Mouse (Mus musculus) fat pad, adult 2 months (tissue): ENCODE results near the gene Olfr624.
"Not testable (repeated sequence)": the region's sequence is repeated elsewhere in the genome, so short reads cannot be mapped to it uniquely, and the experiment has no call there.

Source experiments
- DNase-seq: peaks from one replicate; pipeline ENCODE4 v3.0.0-alpha.2; 2011; ENCODE audit warnings: low read depth, low spot score; ENCODE audit errors: extremely low read depth

Olfr624 gene

GRCm38 (mm10) chr7:103671091-103671490 lies at the start of gene Olfr624:
TSS of gene Olfr624 (minus strand) at chr7:103671191.
- no peak for DNase-seq

- DNase-seq: not testable (repeated sequence)
Measured at GRCm38 (mm10) chr7:103716398-103716797, 45.4 kb upstream of the Olfr624 start.

DNA sequence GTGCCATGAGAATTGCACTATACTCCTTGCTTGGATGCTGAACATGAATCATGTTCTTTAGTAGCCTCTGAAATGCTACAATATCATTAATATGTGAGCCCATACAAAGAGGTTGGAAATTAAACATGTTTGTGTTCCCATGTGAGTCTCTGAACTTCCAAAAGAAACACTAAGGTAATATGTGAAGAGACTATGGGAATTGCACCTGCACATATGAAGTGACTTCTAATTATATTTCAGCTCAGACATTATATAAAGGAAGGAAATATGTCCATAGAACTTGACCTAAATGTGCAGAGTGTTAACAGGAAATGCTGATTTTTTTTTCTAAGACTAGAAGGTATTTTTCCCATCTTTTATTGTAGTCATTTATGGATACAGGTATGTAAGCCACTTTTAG lies 43.4 kb upstream of the Olfr624 start, which contains the start of gene Olfr243:
Gene Olfr243 (plus strand): TSS at position 301 of the 400 bp plus-strand sequence.
- DNase-seq: no peak

- DNase-seq: no peak
Measured at GRCm38 (mm10) chr7:103712024-103712423, 41.0 kb upstream of the Olfr624 start.

- DNase-seq: no peak
Measured at GRCm38 (mm10) chr7:103699469-103699868, 28.5 kb upstream of the Olfr624 start.

DNA sequence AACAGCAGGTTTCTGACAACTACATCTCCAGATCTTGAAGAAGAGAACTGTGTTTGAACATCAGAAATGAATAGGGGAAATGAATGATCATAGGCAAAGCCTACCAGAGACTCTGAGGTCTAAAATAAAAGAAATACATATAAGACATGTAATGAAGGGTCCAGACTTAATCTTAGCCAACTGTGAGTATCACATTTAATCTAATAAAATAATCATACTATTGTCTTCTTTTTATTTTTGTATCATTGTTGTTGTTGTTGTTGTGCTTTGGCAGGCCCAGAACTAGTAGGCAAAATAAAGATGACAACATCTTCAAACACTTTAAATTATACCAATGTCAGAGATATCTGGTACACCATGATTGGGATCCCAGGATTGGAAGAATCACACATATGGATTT lies 11.4 kb upstream of the Olfr624 start, which contains the start of gene Olfr625-ps1:
Gene Olfr625-ps1 (plus strand): TSS at position 301 of the 400 bp plus-strand sequence.
- no peak for DNase-seq

DNA sequence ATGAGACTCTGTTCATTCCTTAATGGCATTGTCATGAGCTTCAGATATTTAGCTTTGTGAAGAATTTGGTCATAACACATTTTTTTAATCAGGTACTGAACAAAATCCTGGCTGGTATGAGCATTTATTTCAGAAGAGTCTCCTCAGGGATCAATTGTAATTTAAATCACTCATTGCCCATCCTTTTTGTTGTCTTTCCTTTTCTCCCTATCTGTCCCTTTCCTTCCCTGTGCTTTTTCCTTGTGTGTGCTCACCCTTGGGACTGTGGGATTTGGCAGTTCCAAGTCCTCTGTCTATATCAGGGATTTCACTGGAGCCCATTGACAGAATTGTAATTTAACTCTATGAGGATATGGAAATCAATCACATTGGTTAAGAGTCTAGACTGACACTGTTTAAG lies 7.4 kb downstream of the Olfr624 start, which contains the start of gene Olfr623:
Gene Olfr623 (minus strand): TSS at position 101 of the 400 bp plus-strand sequence.
- DNase-seq: no peak

DNA sequence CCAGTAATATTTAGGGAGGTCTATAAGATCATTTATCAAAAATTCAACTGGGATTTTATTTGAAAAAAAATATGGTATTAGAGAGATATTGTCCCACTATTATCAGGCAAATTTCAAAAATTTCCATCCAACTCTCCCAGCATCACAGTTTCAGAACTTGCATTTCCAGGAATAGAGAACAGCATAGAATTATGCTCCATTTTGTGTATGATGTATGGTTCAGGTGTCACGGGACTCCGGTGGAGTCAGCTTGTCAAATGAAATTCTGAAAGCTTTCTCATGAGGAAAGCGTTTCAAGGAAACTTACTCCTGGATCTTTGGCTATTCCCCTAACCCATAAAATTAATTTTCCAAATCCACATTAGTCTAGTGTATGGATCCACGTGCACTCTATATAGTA lies 26.9 kb downstream of the Olfr624 start:
- DNase-seq: no peak

DNA sequence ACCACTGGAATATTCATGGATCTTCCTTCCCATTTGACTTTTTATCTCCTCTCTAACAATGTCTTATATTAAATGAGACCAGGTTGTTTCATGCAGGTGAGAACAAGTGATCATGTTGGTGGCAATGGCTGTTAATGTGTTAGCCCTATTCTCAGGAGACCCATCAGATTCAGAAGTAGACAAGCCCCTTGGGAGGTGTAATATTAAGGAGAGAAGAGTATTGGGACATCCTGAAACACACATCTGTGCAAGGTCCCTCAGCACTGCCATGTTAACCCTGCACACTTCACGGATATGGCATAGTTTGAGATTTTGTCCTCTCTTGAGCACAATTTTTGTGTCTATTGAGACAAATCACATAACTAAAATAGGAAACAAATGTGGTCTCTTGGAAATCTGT lies 28.4 kb downstream of the Olfr624 start, which contains the start of gene Olfr622:
Gene Olfr622 (minus strand): TSS at position 101 of the 400 bp plus-strand sequence.
- no peak for DNase-seq

DNA sequence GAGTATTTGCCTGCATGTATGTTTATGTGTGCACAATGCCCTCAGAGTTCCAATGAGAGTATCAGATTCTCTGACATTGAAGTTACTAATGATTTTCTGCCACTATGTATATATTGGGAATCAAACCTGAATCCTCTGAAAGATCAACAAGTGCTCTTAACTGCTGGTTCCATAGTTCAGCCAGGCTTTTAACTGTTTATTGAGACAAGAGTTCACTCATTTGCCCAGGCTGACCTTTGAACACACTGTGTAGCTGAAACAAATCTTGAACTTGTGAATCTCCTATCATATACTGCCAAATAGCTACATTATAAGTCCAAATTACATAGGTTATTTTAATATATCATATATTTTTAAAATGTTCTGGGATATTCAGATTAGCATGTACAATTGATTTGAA lies 34.2 kb downstream of the Olfr624 start:
- no peak for DNase-seq
